Mouse (Mus musculus) thymus, postnatal 36 days (tissue): Measurements from ENCODE around the gene Fgd6.

Experiments
- DNase-seq, 2 experiments: peaks; one replicate each; pipeline ENCODE4 v3.0.0; 2022; ENCODE audit warnings: mixed read lengths in 2 of 2

Gene Fgd6

DNA sequence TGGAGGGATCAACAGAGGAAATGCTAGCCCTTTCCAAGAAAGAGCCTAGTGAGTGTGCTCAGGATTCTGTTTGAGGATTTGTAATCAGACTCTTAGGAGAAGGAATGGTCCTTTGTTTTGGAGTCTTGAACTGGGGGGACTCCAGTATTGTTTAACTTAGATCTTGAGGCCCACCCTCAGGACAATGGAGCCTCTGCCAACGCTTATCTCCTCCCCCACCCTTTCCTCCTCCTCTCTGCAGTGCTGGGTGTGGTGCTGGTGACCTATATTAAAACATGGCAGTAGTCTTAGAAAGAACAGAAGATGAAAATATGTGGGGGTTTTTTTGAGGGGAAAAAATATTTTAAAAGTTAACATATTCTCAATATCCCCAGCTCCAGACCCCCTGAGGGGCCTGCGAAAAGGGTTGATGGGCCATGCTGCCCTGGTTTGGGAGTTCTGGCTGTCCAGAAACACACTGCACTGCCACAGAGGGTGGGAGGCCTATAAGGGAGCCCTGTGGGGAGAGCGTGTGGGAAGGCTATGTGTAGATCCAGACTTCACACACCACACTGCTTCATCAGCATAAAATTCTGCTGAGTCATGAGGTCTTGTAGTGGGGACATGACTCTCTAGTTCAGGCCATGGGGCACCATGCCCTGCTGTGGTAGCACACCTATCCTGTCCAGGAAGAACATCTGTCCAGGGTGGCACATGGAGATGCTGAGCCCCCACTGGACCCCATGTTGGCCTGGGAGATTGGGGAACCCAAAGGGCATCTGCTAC lies 61.5 kb downstream of the Fgd6 start:
- no peak for DNase-seq

- no peak for DNase-seq
These were observed 62.3 kb downstream of the Fgd6 start for GRCm38 (mm10) chr10:94098100-94098499.

DNA sequence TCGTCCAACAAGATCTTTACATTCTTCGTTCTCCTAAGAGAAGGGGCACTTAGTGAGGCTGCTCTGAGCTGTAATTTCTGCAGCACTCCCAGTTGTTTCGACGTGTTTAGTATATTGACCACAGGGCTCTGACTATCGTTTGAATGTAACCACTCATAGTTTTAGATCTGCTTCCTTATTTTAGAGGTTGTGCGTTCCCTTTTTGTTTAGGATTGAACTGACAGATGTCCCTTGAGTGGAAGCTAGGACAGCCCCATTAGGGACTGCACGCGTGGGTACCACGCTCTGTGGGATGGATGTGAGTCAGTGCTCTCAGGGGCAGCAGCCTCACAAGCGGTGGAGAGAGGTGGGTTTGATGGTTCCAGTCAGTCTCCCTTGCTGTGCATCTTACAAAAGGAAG lies 69.7 kb downstream of the Fgd6 start:
- no peak for DNase-seq

GRCm38 (mm10) chr10:94107168-94107567 lies 71.4 kb downstream of the Fgd6 start:
- DNase-seq: no peak

- DNase-seq: no peak
These were observed 71.8 kb downstream of the Fgd6 start for GRCm38 (mm10) chr10:94107607-94108006.

DNA sequence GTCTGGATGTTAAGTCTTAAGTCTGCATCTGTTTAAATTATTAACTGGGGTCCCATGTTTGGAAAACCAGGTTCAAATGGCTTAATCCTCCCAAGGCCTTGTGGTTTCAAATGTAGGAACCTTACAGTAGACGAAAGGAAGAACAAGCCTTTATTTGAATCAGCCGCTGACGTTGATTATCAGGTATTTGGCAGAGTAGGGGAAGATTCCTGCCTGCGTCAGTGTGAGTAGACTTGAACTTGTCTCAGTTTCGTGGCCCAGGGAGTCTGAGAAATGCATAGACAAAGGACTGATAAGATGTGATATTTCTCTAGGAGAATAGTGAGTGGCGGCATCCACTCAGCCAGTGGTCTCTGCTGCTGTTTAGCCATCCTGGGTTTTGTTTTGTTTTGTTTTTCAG lies 73.0 kb downstream of the Fgd6 start:
- DNase-seq: no peak

DNA sequence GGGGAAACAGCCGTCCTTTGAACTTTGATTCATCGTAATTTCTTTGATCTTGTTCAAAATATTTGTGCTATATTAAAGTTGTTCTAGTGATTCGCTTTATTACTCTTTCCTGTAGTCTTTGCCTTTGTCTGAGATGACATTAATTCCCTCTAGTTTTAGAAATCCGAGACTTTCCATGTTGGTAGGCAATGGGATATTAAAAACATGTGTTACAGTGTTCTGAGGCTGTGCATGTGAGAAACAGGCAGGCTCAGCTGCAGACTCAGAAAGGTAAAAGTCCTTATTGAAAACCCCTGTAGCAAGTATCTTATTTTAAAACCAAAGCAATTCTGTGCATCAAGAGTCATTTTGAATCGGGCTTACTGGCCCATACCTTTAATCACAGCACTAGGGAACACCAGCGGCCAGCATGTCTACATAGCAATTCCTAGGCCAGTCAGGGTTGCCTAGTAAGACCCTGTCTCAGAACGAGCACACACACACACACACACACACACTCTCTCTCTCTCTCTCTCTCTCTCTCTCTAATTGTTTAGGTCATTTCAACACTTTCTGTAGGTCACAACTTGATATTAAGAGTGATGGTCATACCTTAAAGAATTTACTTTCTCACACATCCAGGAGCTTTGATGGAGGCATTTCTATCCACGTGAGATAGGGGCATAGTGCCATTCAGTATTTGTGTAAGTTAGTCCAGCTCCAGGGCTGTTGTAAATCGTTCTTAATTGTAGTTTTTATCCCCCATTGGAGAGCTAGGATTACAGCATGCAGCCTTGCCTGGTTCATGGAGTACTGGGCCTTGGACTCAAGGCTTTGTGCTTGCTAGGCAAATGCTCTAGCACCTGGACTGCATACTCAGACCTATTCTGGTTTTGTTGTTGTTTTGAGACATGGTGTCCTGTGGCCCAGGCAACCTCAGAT lies 75.3 kb downstream of the Fgd6 start:
- no peak for DNase-seq

- no peak for DNase-seq
These were observed 76.4 kb downstream of the Fgd6 start for GRCm38 (mm10) chr10:94112207-94112606.

GRCm38 (mm10) chr10:94115893-94116599 lies 80.2 kb downstream of the Fgd6 start:
- peak; percentile 63 to 73 for DNase-seq

DNA sequence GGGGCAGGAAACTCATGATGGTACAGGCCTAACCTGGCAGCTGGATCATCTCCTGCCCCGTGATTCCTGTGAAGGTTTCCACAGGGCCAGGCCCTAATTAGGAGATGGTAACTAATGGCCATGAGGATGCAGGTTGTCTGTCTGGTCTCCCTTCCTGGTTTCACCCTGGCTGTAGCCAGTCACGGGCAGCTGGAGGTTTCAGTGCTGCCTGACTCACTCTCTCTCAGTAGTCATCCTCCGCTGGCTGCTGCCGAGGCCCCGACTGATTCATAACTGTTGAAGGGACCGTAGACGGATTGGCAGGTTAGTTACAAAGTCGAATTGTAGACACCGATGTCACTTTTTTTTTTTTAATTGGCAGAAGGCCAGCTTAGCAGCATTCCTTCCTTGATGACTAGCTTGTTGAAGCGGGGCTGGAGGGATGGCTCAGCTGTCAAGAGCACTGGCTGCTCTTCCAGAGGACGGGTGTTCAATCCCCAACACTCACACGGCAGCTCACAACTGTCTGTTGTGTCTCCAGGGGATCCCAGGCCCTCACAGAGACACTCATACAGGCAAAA lies 81.1 kb downstream of the Fgd6 start:
- no peak for DNase-seq

DNA sequence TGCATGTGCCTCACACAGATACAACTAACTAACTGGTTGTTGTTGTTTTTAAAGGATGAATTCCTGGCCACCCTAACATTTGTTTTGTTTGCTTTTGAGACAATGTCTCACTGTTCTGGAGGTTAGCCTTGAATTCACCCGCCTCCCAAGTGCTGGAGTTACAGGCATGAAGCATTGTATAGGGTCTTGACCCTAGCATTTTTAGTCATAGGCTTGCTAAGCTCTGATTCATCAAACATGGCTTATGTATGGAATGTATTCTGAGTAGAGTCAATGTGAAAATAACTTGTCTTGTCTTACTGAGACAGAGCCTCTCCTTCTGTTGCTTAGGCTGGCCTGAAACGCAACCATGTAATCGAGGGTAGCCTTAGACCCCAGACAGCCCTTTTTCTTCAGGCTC lies 82.1 kb downstream of the Fgd6 start:
- no peak for DNase-seq

GRCm38 (mm10) chr10:94118993-94119392 lies 83.2 kb downstream of the Fgd6 start:
- no peak for DNase-seq

DNA sequence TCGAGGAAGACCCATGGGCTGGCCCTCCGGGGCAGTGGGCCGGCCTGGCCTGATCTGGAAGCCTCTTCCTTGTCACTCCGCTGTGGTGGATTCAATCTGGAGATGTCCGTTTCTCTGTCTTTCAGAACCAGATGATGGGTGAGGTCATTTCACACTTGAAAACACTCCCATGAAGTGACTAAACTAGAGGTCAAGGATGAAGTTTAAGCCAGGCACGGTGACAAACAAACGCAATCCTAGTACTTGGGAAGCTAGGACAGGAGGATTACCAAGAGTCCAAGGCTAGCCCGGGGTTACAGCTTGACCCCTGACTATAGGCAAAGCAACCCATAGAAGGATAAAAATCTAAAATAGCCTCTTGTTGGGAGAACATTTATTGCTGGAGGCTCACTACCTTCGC lies 84.9 kb downstream of the Fgd6 start:
- no peak for DNase-seq

DNA sequence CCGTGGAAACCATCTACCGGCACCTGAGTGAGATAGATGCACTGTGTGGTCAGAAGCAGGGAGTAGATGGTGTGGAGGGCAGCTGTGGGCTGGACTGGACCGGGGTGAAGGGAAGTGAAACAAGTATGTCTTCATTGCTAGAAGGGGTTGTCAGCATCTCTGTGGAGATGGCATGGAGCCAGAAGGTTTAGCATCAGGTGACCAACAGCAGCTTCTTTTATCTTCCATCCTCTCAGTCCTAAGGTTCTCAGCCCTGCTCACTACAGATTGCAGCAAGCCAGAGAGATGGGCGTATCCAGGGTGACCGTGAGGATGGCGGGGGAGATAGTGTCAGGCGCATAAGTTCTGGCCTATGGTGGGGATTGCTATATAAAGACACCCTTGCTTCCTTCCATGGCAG lies 86.8 kb downstream of the Fgd6 start:
- no peak for DNase-seq

GRCm38 (mm10) chr10:94123581-94123980 lies 87.8 kb downstream of the Fgd6 start:
- DNase-seq: no peak

GRCm38 (mm10) chr10:94124376-94124775 lies 88.6 kb downstream of the Fgd6 start:
- DNase-seq: peak in 1 of 2 experiments; percentile 11

DNA sequence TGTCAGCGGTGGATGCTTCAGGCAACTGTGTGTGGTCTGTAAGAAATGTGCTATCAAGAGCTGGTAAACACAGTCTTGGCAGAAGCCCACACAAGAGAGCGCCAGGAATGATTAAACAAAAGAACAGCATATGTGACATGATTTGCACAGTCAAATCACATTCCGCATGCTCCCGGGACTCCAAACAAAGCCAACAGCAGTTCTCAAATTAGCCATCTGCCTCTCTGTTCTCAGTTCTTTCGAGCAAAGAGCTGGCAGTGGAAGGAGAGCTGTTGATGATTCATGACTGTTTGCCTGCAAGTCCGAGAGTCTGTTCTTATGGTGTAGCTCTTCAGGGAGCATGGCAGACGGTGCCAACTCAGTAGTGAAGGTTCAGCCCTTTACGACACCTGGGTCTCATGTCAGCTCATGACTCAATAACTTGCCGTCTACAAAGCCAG lies 93.9 kb downstream of the Fgd6 start:
- DNase-seq: no peak

- DNase-seq: no peak
These were observed 97.3 kb downstream of the Fgd6 start for GRCm38 (mm10) chr10:94133081-94133480.

- DNase-seq: no peak
These were observed 97.9 kb downstream of the Fgd6 start for GRCm38 (mm10) chr10:94133674-94134073.

DNA sequence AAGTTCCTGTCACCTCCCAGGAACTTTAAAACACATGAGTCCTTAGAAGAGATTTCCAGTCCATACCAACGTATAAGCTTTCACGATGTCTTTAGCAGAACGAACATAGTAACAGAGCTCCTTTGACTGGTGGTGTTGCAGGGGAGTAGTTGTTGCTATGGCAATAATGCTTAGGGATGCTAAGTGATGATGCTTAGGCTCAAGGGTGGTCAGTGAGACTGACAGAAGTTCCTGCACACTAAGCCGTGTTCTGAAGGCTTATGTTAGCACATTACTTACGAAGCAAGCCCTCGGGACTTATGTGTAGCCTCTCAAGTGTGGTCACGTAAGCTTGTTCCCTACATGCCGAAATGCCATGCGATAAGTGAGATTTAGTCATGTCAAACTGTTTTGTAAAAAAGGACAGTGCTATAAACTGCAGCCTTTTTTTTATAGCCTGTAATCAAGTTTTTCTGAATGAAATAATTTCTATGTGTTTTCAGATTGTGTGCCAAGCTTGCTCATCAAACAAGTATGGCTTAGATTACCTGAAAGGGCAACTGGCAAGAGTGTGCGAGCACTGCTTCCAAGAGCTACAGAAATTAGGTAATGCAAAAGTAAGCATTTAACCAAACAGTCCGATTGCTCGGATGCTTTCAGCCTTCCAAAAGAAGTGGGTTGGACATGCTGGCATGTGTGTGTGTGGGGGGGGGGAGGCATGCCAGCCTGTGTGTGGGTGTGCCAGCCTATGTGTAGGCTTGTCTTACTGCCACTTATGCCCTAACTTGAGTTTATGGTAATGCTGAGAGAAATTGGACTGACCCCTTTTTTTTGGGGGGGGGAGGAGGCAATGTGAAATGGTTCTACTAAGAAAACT lies 99.0 kb downstream of the Fgd6 start:
- no peak for DNase-seq

DNA sequence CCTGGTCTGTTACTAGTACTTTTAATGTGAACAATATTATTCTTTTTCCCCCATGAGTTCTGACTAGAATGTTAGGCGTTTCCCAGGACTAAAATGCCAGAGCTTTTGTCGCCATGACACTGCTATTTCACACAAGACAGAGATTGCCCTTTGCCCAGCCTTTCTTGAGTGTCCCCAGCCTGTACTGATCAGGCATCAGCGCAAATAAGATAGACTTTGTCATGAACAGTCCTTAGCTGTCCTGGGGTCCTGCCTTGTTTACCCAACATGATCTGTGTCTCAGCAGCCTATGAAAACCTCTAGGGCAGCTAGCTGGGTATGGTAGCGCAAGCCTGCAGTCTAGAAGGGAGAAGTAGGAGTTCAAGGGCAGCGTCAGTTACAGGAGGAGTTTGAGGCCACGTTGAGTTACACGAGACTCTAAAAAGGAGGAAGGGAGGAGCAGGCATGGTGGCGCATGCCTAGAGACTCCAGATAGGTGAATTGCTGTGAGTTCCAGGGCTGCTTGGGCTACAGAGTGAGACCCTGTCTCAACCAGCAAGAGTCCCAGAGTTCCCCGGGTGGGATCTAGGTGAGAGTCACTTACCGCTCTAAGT lies 103.2 kb downstream of the Fgd6 start:
- no peak for DNase-seq
